Comparison of ENCODE assay signal across 11 mouse cellular contexts in the genomic region with DNA sequence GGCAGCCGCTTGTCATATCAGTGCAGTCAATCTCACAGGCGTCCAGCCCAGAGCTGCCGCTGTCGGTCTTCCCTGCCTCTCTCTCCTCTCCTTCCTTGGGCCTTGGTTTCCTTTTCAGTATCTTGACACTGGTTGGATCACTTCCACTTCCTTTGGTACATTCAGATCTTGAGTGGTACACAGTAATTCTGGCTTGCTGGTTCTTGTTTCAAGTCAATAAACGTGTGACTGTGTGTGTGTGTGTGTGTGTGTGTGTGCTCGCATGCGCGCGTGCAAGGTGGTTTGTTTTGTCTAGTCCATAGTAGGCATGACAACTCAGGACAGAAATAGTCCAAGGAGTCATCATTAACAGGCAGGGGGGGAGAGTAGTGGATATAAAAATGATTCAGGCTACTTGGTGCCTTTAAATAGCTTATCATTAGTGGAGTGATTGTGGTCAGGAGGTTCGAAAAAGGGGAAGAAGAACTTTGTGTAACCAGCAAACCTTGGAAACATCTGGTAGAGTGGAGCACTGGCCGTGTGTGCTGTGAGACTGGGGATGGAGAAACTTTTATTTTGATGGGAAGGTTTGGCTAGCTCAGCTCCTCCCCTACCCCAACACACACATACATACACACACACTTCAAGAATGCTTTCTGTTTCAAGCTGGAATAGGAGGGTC.
DNase-seq lines count a peak whose midpoint lies in the region; ATAC-seq and TF ChIP-seq lines count a peak whose summit lies in the region.
"Had no signal": no experiment of that assay in that cellular context is flagged by ENCODE, and none has a peak within 500 bp of the region (broad histone marks: within the 10 kb centered on the region; RNA-seq: fewer than 3 reads in every experiment).

No protein-coding gene starts in this region.

- no peak overlapping the region for H3K9ac ChIP-seq in intestine, embryonic 15.5 days
- no peak overlapping the region for H3K9ac ChIP-seq in intestine, postnatal 0 days (ENCODE audit: low read depth, low read length)
- H3K9ac ChIP-seq: hindbrain, embryonic 15.5 days had no signal

- no peak for TF ChIP-seq CTCF in intestine, postnatal 0 days (IDR thresholded peaks at IDR 0.05; ENCODE audit: low read depth)

- WGBS in intestine, embryonic 15.5 days, result 55% methylated on average over 11 of the region's 11 CpGs
- WGBS in intestine, postnatal 0 days, result 56% methylated on average over 11 of the region's 11 CpGs

- peak; percentile 39 for DNase-seq in MN1 (ENCODE audit: low spot score)
- DNase-seq in heart, postnatal 10 days, result peak; percentile 37 to 40
- no peak for DNase-seq in frontal cortex, postnatal 10 days (ENCODE audit: low spot score in 2 of 2)
- DNase-seq in c-Kit-positive CD71-positive TER-119-positive erythroid progenitor cells, embryonic 14.5 days (ENCODE audit: low spot score), result no peak
- no peak for DNase-seq in right cerebral cortex, postnatal 4 days
- DNase-seq: adrenal gland, adult 8-10 months; cerebellum, adult 9-11 months had no signal

- H3K4me2 ChIP-seq in intestine, embryonic 15.5 days (replicated peaks), result no peak overlapping the region
- H3K4me2 ChIP-seq in intestine, postnatal 0 days (replicated peaks; ENCODE audit: low read depth), result no peak overlapping the region
- H3K4me2 ChIP-seq: hindbrain, embryonic 15.5 days had no signal

- H3K27ac ChIP-seq in intestine, embryonic 15.5 days, result no peak overlapping the region
- no peak overlapping the region for H3K27ac ChIP-seq in intestine, postnatal 0 days (ENCODE audit: low read depth, low read length)
- H3K27ac ChIP-seq: hindbrain, embryonic 15.5 days had no signal

- no peaks in the 10 kb centered on the region for H3K9me3 ChIP-seq in intestine, embryonic 15.5 days
- H3K9me3 ChIP-seq in intestine, postnatal 0 days (ENCODE audit: control insufficient read depth), result no peaks in the 10 kb centered on the region
- H3K9me3 ChIP-seq: hindbrain, embryonic 15.5 days had no signal

- 0 out of 2 replicates have a peak, but pooled peaks have one; percentile 13 for ATAC-seq in intestine, embryonic 15.5 days
- no peak for ATAC-seq in intestine, postnatal 0 days
- peak; percentile 86 for ATAC-seq in megakaryocyte progenitor cell, adult 5-6 weeks (replicated peaks; ENCODE audit: poor library complexity)

- intact Hi-C loops in heart, postnatal 10 days (cut with DNase I), result no loop called here

- no peaks in the 10 kb centered on the region for H3K36me3 ChIP-seq in intestine, embryonic 15.5 days
- no peaks in the 10 kb centered on the region for H3K36me3 ChIP-seq in intestine, postnatal 0 days (ENCODE audit: control insufficient read depth, insufficient read depth)
- H3K36me3 ChIP-seq: hindbrain, embryonic 15.5 days had no signal

- H3K27me3 ChIP-seq in intestine, embryonic 15.5 days (replicated peaks), result no peaks in the 10 kb centered on the region
- H3K27me3 ChIP-seq in intestine, postnatal 0 days (replicated peaks; ENCODE audit: control insufficient read depth, insufficient read depth, low read length), result no peaks in the 10 kb centered on the region
- H3K27me3 ChIP-seq: hindbrain, embryonic 15.5 days had no signal

- peaks cover 15% of the 10 kb centered on the region; the same call in 1 of the 2 replicates for H3K4me1 ChIP-seq in intestine, embryonic 15.5 days (replicated peaks)
- H3K4me1 ChIP-seq in intestine, postnatal 0 days (replicated peaks; ENCODE audit: control insufficient read depth, insufficient read depth, low read length), result peaks cover 9% of the 10 kb centered on the region; the same call in 1 of the 2 replicates

- H3K4me3 ChIP-seq in intestine, embryonic 15.5 days (replicated peaks), result no peak overlapping the region
- H3K4me3 ChIP-seq in intestine, postnatal 0 days (ENCODE audit: low read depth, low read length), result no peak overlapping the region
- H3K4me3 ChIP-seq: hindbrain, embryonic 15.5 days had no signal

Comparison
In these comparisons a context has a peak if more than half of its experiments do, and no peak if none do; other contexts are left out.
1. DNase-seq: peak in MN1 (single experiment) and heart, postnatal 10 days (2 of 2); none in frontal cortex, postnatal 10 days (0 of 2), c-Kit-positive CD71-positive TER-119-positive erythroid progenitor cells, embryonic 14.5 days (single experiment) and right cerebral cortex, postnatal 4 days (single experiment).